Mouse (Mus musculus) embryo, embryonic 10 days (tissue): Measurements from ENCODE around the gene Pigu.

ENCODE experiments used
- DNase-seq: peaks from one replicate; pipeline ENCODE4 v3.0.0-alpha.2; 2015; ENCODE audit warnings: low spot score

Gene Pigu

GRCm38 (mm10) chr2:155236362-155236992 lies 120.8 kb downstream of the Pigu start, which contains the start of gene Dynlrb1:
Gene Dynlrb1, plus strand, starts transcription at chr2:155236533.
- peak; percentile 99 for DNase-seq

GRCm38 (mm10) chr2:155235746-155236361 lies 121.4 kb downstream of the Pigu start:
- DNase-seq, result peak; percentile 83
